Mouse (Mus musculus) mesoderm, embryonic 11.5 days (tissue): ENCODE data around the gene Zfp11.

Experiments used
- DNase-seq: peaks from one replicate; pipeline ENCODE4 v3.0.0-alpha.2; 2012; ENCODE audit warnings: low read depth, low spot score

Zfp11 gene

DNA sequence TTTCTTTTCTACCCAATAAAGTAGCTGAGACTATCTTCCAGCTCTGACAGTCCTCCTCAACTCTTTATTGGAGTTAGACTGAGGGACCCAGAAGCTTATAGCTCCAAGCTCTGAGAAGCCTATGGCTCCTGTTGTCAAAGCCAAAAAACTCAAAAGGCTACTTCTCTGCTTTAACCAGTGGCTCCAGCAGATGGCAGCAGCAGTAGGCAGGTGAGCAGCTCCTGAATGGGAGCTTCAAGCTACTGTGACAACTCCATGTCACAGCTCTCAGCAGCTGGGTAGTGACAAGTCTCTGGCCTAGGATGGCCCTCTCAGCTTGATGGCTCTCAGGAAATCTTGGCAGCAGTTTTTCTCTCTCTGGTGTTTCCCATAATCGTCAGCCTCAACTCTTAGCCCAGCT is 58.8 kb downstream of the Zfp11 start:
- peak; percentile 69 for DNase-seq

DNA sequence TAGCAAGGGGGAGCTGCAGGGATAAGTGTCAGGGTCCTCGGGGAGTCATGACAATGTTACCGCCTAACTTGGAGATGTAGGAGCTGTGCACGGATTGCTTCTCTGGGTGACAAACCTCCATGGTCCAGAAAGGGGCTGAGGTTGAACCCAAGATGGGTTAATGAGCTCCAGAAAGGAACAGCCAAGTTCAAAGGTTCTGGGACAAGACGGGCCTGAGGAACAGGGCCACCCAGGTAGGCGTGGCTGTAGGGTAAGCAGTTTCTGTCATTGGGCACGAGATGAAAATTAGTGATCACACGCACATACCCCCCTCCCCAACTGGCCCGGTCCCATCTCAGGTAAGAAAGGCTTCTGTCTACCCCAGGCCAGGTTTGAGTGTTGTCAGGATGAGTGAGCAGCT is 62.4 kb downstream of the Zfp11 start:
- DNase-seq: no peak
